Mouse (Mus musculus) hematopoietic stem cell, adult 5-6 weeks (primary cell): ENCODE results near the gene Chaf1a. TPM values are rescaled to one million over a fixed set of nuclear protein-coding genes. Genes with fewer than 3 reads are reported as not detected.
A peak's percentile ranks its signal among the peaks of the same experiment; 100 is the strongest.
"Not testable (repeated sequence)": the region's sequence is repeated elsewhere in the genome, so short reads cannot be mapped to it uniquely, and the experiment has no call there.

Source experiments
- ATAC-seq, 2 experiments: fragments of 125-278 bp in 1 of 2; replicated peaks in 1 of 2; 2 replicates each; pipeline ENCODE4 v1.8.0; 2016 to 2017; ENCODE audit warnings: inconsistent platforms in 2 of 2, mild to moderate bottlenecking in 2 of 2, moderate number of reproducible peaks in 2 of 2, low read depth in 1 of 2, moderate TSS enrichment in 1 of 2; ENCODE audit not compliant: low FRiP score in 2 of 2, poor library complexity in 2 of 2, severe bottlenecking in 2 of 2, insufficient read depth in 1 of 2, low TSS enrichment in 1 of 2
- total RNA-seq: library from RNA; stranded (forward); fragments of 172-1452, 232-1000 nt; gene quantifications from 2 replicates; pipeline ENCODE4 v1.2.3, GENCODE M21; 2017

Chaf1a gene
- total RNA-seq, 1 experiment from 2014 or later = 29.7 TPM

- ATAC-seq = no peak
These were observed 61.9 kb downstream of the Chaf1a start for GRCm38 (mm10) chr17:56102158-56102557.

GRCm38 (mm10) chr17:56102927-56103326 is 62.7 kb downstream of the Chaf1a start:
- no peak for ATAC-seq

GRCm38 (mm10) chr17:56103465-56104285 is 63.4 kb downstream of the Chaf1a start:
- ATAC-seq = no peak

GRCm38 (mm10) chr17:56104821-56105220 is 64.6 kb downstream of the Chaf1a start:
- not testable (repeated sequence) for ATAC-seq

GRCm38 (mm10) chr17:56106436-56106835 is 66.2 kb downstream of the Chaf1a start:
- not testable (repeated sequence) for ATAC-seq

GRCm38 (mm10) chr17:56106981-56107380 is 66.7 kb downstream of the Chaf1a start:
- no peak for ATAC-seq

- no peak for ATAC-seq
These were observed 67.5 kb downstream of the Chaf1a start for GRCm38 (mm10) chr17:56107736-56108135.

GRCm38 (mm10) chr17:56108334-56109044 is 68.2 kb downstream of the Chaf1a start:
- ATAC-seq = no peak

- ATAC-seq = no peak
These were observed 69.2 kb downstream of the Chaf1a start, which contains the start of gene Plin4 for GRCm38 (mm10) chr17:56109219-56110051. TSS of gene Plin4 (minus strand) at chr17:56109803.

- ATAC-seq = no peak
These were observed 70.3 kb downstream of the Chaf1a start for GRCm38 (mm10) chr17:56110571-56110970.

GRCm38 (mm10) chr17:56111021-56111420 is 70.8 kb downstream of the Chaf1a start:
- ATAC-seq = no peak

GRCm38 (mm10) chr17:56111864-56112263 is 71.6 kb downstream of the Chaf1a start:
- ATAC-seq = peak; percentile 39 to 61; a peak in 1 of 4 replicates

GRCm38 (mm10) chr17:56112743-56113142 is 72.5 kb downstream of the Chaf1a start:
- ATAC-seq = no peak

- no peak for ATAC-seq
These were observed 76.0 kb downstream of the Chaf1a start for GRCm38 (mm10) chr17:56116193-56116592.

GRCm38 (mm10) chr17:56117251-56117710 is 77.0 kb downstream of the Chaf1a start, which contains the start of gene Plin5:
TSS of gene Plin5 (minus strand) at chr17:56117596.
- peak; percentile 32 to 35; a peak in 3 of 4 replicates for ATAC-seq

GRCm38 (mm10) chr17:56119431-56119830 is 79.2 kb downstream of the Chaf1a start:
- ATAC-seq = no peak
